Mouse (Mus musculus): ENCODE measurements around the gene Utrn.

- TF ChIP-seq CTCF (IDR thresholded peaks at IDR 0.05; ENCODE audit: control insufficient read depth, insufficient read depth, insufficient replicate concordance, low read depth, low read length) (no peak), POLR2A (IDR thresholded peaks at IDR 0.05; ENCODE audit: control insufficient read depth, low read depth, low read length) (no peak)
Measured at GRCm38 (mm10) chr10:12426866-12427265, 442.3 kb downstream of the Utrn start.

Data from testis, adult 2 months (tissue).